Mouse (Mus musculus) lung, embryonic 14.5 days (tissue): ENCODE data around the gene Kmt2a. TPM values are rescaled to one million over a fixed set of nuclear protein-coding genes. Genes with fewer than 3 reads are reported as not detected.
A peak's percentile ranks its signal among the peaks of the same experiment; 100 is the strongest.

Experiments
- ATAC-seq: fragments of 200-750 bp; cut with Nextera tagmentation; 2 replicates; pipeline ENCODE4 v1.8.0; 2017; ENCODE audit warnings: mild to moderate bottlenecking, moderate TSS enrichment, moderate library complexity; ENCODE audit not compliant: insufficient read depth
- DNase-seq: peaks from one replicate; pipeline ENCODE4 v3.0.0-alpha.2; 2015
- H3K27ac ChIP-seq: fragments of 300-500 bp; sonication (generic); 2 replicates; pipeline ENCODE4 v1.5.1; 2014; ENCODE audit warnings: low read depth, mild to moderate bottlenecking, moderate library complexity
- H3K27me3 ChIP-seq: fragments of 300-500 bp; sonication (generic); 2 replicates; pipeline ENCODE4 v1.6.1; 2014; ENCODE audit warnings: low read length, control low read depth; ENCODE audit not compliant: insufficient read depth
- H3K36me3 ChIP-seq: fragments of 300-500 bp; sonication (generic); 2 replicates; pipeline ENCODE4 v1.6.1; 2014; ENCODE audit warnings: control low read depth; ENCODE audit not compliant: insufficient read depth
- H3K4me1 ChIP-seq: fragments of 300-500 bp; sonication (generic); 2 replicates; pipeline ENCODE4 v1.6.1; 2014; ENCODE audit warnings: antibody characterized with exemption, control low read depth; ENCODE audit not compliant: insufficient read depth
- H3K4me2 ChIP-seq: fragments of 300-500 bp; sonication (generic); 2 replicates; pipeline ENCODE4 v1.6.1; 2014; ENCODE audit warnings: mild to moderate bottlenecking
- H3K4me3 ChIP-seq: fragments of 300-500 bp; sonication (generic); 2 replicates; pipeline ENCODE4 v1.5.1; 2014; ENCODE audit warnings: low read depth, low read length
- H3K9ac ChIP-seq: fragments of 300-500 bp; sonication (generic); 2 replicates; pipeline ENCODE4 v1.6.1; 2014
- H3K9me3 ChIP-seq: fragments of 300-500 bp; sonication (generic); 2 replicates; pipeline ENCODE4 v1.6.1; 2016; ENCODE audit warnings: low read depth, low read length, control low read depth
- CTCF ChIP-seq: IDR thresholded peaks from 2 replicates; pipeline ENCODE4 v1.5.1; 2016; ENCODE audit warnings: antibody characterized with exemption, low read depth
- WGBS: fragments of 180-500 bp; shearing (Covaris S2); extraction: QIAGEN DNeasy Blood & Tissue Kit; methylation state at CpG from one replicate; pipeline ENCODE4 v1.1.7; 2014; 5-methylcytosine and 5-hydroxymethylcytosine counted together
- polyA plus RNA-seq: library from polyadenylated mRNA; unstranded; fragments of >200 nt; fragmentation: Nextera tagmentation; extraction: Ambion mirVana; gene quantifications from 2 replicates; pipeline ENCODE4 v1.2.1, GENCODE M21; 2014

The Kmt2a gene
- polyA plus RNA-seq, 1 experiment from 2014 or later: 14.7 TPM

DNA sequence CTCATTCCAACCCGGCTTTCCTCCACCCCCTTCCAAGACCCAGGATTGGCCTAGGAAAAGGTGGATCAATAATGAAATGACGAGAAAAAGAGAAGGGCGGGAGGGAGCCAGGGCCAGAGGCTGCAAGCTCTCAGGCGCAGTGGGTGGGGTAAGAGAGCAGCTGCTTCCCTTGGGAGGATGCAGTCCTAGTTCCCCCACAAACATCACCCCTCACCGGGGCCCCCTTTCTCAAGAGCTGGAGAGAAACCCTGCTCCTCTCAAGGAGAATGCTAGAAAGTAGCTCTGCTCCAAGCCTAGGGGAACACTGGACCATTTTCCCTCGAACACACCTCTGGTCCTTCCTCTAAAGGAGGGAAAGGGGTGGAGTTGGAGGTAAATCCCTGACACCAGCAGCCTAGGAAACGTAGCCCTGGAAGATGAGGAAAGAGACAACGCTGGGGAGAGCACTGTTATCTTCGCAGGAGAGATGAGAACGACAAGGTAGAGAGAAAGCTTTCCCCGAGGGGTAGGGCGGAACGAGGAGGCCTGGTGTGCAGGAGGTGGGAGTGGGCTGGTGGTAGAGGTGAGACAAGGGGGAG lies 1.3 kb downstream of the Kmt2a start:
- Histone ChIP-seq H3K9me3 (no peaks in the 10 kb centered on the region), H3K4me3 (peak overlapping the region; percentile 98), H3K27me3 (no peaks in the 10 kb centered on the region), H3K4me1 (peaks cover 8% of the 10 kb centered on the region), H3K4me2 (peak overlapping the region; percentile 100), H3K27ac (0 out of 2 replicates have a peak overlapping the region, but pooled peaks have one; percentile 1), H3K9ac (peak overlapping the region; percentile 93), H3K36me3 (no peaks in the 10 kb centered on the region)
- no peak for TF ChIP-seq CTCF
- ATAC-seq (no peak), DNase-seq (peak; percentile 24)
- 0% methylated on average over 13 of the region's 13 CpGs for WGBS

DNA sequence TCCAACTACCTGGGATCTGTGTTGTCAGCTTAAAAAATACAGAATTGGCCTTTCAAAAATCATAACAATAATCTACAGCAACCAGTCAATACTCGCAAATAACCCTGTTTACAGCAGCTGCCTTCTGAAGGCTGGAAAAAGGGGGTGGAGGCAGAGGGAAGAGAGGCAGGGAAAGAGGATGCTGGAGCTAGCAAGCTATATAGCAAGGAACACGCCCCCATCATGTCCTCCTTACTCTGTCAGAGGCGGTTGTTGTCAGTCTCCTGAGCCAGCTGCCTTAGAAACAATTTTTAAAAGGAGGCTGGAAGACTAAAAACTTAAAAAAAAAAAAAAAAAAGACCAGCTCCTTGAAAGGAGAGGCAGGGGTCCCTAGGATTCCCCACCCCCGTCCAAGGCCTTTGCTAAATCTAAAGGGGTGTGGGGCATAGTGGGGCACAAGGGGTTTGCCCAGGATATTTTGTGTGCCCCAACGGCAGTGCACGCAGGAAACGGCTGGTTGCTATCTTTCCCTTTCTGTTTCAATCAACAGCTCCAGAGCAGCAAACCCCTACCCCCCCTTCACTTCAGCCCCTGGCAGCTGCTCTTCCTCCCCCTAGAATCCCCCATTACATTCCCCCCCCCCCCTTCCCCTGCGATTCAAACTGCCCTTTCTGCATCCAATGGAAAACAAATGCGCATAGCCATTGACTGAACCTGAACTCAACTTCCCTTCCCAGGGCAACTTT lies 2.2 kb downstream of the Kmt2a start:
- peak overlapping the region; percentile 93 for H3K9ac ChIP-seq
- DNase-seq: no peak
- ATAC-seq: no peak
- H3K9me3 ChIP-seq: no peaks in the 10 kb centered on the region
- 23% methylated on average over 9 of the region's 9 CpGs for WGBS
- H3K27ac ChIP-seq: 0 out of 2 replicates have a peak overlapping the region, but pooled peaks have one; percentile 4
- no peaks in the 10 kb centered on the region for H3K27me3 ChIP-seq
- peaks cover 8% of the 10 kb centered on the region for H3K4me1 ChIP-seq
- H3K4me2 ChIP-seq: peak overlapping the region; percentile 100
- no peak for TF ChIP-seq CTCF
- H3K36me3 ChIP-seq: no peaks in the 10 kb centered on the region
- H3K4me3 ChIP-seq: peak overlapping the region; percentile 98

- DNase-seq (no peak), ATAC-seq (no peak)
- Histone ChIP-seq H3K9me3 (no peaks in the 10 kb centered on the region), H3K4me2 (no peak overlapping the region), H3K27me3 (no peaks in the 10 kb centered on the region), H3K4me1 (peaks cover 8% of the 10 kb centered on the region), H3K9ac (no peak overlapping the region), H3K36me3 (no peaks in the 10 kb centered on the region), H3K27ac (no peak overlapping the region), H3K4me3 (no peak overlapping the region)
- TF ChIP-seq CTCF: no peak
- WGBS: 80% methylated on average over 7 of the region's 7 CpGs
Measured at GRCm38 (mm10) chr9:44877686-44878085, 3.4 kb downstream of the Kmt2a start.

GRCm38 (mm10) chr9:44875476-44875875 lies 5.6 kb downstream of the Kmt2a start:
- Histone ChIP-seq H3K36me3 (0 out of 2 replicates have a peak, but pooled peaks cover 6% of the 10 kb centered on the region), H3K9me3 (no peaks in the 10 kb centered on the region), H3K4me1 (peaks cover 8% of the 10 kb centered on the region), H3K4me2 (no peak overlapping the region), H3K27ac (no peak overlapping the region), H3K4me3 (no peak overlapping the region), H3K9ac (no peak overlapping the region), H3K27me3 (no peaks in the 10 kb centered on the region)
- ATAC-seq: no peak
- 75% methylated on average over 7 of the region's 7 CpGs for WGBS
- no peak for TF ChIP-seq CTCF
- no peak for DNase-seq

DNA sequence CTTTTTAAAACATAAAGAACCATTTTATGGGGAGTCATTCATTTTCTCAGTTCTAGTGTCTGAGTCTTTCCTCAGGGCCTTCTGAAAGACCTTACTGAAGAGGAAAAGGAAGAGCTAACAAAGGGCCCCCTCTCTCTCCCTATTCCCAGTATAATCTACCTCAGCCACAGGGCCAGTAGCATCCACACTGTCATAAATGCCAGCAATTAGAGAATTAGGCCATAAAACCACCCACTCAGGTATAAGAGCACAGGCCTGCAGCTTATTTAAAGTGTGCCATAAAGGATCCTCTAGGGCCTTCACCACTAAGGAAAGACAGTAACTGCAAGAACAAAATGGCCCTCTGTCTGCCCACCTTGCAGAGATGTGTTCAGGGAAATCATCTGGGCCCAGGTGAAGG lies 6.9 kb downstream of the Kmt2a start:
- no peak for TF ChIP-seq CTCF
- ATAC-seq: no peak
- DNase-seq: no peak
- no peak overlapping the region for H3K27ac ChIP-seq
- 0 out of 2 replicates have a peak, but pooled peaks cover 6% of the 10 kb centered on the region for H3K36me3 ChIP-seq
- no peak overlapping the region for H3K9ac ChIP-seq
- peaks cover 7% of the 10 kb centered on the region for H3K4me1 ChIP-seq
- H3K4me3 ChIP-seq: no peak overlapping the region
- H3K4me2 ChIP-seq: no peak overlapping the region
- H3K9me3 ChIP-seq: no peaks in the 10 kb centered on the region
- H3K27me3 ChIP-seq: no peaks in the 10 kb centered on the region

GRCm38 (mm10) chr9:44873665-44874064 lies 7.4 kb downstream of the Kmt2a start:
- Histone ChIP-seq H3K36me3 (0 out of 2 replicates have a peak, but pooled peaks cover 6% of the 10 kb centered on the region), H3K9me3 (no peaks in the 10 kb centered on the region), H3K4me3 (no peak overlapping the region), H3K27ac (no peak overlapping the region), H3K27me3 (no peaks in the 10 kb centered on the region), H3K4me2 (no peak overlapping the region), H3K9ac (no peak overlapping the region), H3K4me1 (peaks cover 2% of the 10 kb centered on the region)
- 58% methylated on average over 5 of the region's 5 CpGs for WGBS
- DNase-seq (no peak), ATAC-seq (no peak)
- TF ChIP-seq CTCF: no peak

- no peak for ATAC-seq
- Histone ChIP-seq H3K4me3 (no peak overlapping the region), H3K27me3 (no peaks in the 10 kb centered on the region), H3K4me1 (no peaks in the 10 kb centered on the region), H3K4me2 (no peak overlapping the region), H3K9me3 (no peaks in the 10 kb centered on the region), H3K36me3 (peaks cover 28% of the 10 kb centered on the region), H3K9ac (no peak overlapping the region), H3K27ac (no peak overlapping the region)
- 81% methylated on average over 13 of the region's 13 CpGs for WGBS
- no peak for DNase-seq
- TF ChIP-seq CTCF: no peak
Measured at GRCm38 (mm10) chr9:44868336-44869094, 12.6 kb downstream of the Kmt2a start.
